Mouse (Mus musculus): Measurements from ENCODE around the gene Sh3rf1.

Gene Sh3rf1

GRCm38 (mm10) chr8:61286394-61286793 is 62.7 kb downstream of the Sh3rf1 start:
- DNase-seq (ENCODE audit: low read depth, low spot score) = no peak

GRCm38 (mm10) chr8:61286795-61287385 is 63.2 kb downstream of the Sh3rf1 start:
- DNase-seq (ENCODE audit: low read depth, low spot score) = peak; percentile 15

- DNase-seq (ENCODE audit: low read depth, low spot score) = no peak
Observed at GRCm38 (mm10) chr8:61288006-61288566, 64.4 kb downstream of the Sh3rf1 start.

GRCm38 (mm10) chr8:61288676-61289075 is 65.0 kb downstream of the Sh3rf1 start:
- DNase-seq (ENCODE audit: low read depth, low spot score) = no peak

GRCm38 (mm10) chr8:61295040-61295439 is 71.4 kb downstream of the Sh3rf1 start:
- DNase-seq (ENCODE audit: low read depth, low spot score) = no peak

GRCm38 (mm10) chr8:61295441-61295840 is 71.8 kb downstream of the Sh3rf1 start:
- no peak for DNase-seq (ENCODE audit: low read depth, low spot score)

GRCm38 (mm10) chr8:61298828-61299227 is 75.2 kb downstream of the Sh3rf1 start:
- DNase-seq (ENCODE audit: low read depth, low spot score) = no peak

GRCm38 (mm10) chr8:61301298-61302028 is 77.8 kb downstream of the Sh3rf1 start:
- no peak for DNase-seq (ENCODE audit: low read depth, low spot score)

- no peak for DNase-seq (ENCODE audit: low read depth, low spot score)
Observed at GRCm38 (mm10) chr8:61302029-61302368, 78.3 kb downstream of the Sh3rf1 start.

GRCm38 (mm10) chr8:61305451-61306070 is 81.9 kb downstream of the Sh3rf1 start:
- no peak for DNase-seq (ENCODE audit: low read depth, low spot score)

- no peak for DNase-seq (ENCODE audit: low read depth, low spot score)
Observed at GRCm38 (mm10) chr8:61306501-61307112, 82.9 kb downstream of the Sh3rf1 start.

GRCm38 (mm10) chr8:61308896-61309295 is 85.2 kb downstream of the Sh3rf1 start:
- DNase-seq (ENCODE audit: low read depth, low spot score) = no peak

- no peak for DNase-seq (ENCODE audit: low read depth, low spot score)
Observed at GRCm38 (mm10) chr8:61309530-61310402, 86.1 kb downstream of the Sh3rf1 start.

- no peak for DNase-seq (ENCODE audit: low read depth, low spot score)
Observed at GRCm38 (mm10) chr8:61310403-61310871, 86.8 kb downstream of the Sh3rf1 start.

- no peak for DNase-seq (ENCODE audit: low read depth, low spot score)
Observed at GRCm38 (mm10) chr8:61313016-61313415, 89.3 kb downstream of the Sh3rf1 start.

GRCm38 (mm10) chr8:61316012-61316767 is 92.5 kb downstream of the Sh3rf1 start:
- DNase-seq (ENCODE audit: low read depth, low spot score) = no peak

GRCm38 (mm10) chr8:61316813-61317534 is 93.3 kb downstream of the Sh3rf1 start:
- no peak for DNase-seq (ENCODE audit: low read depth, low spot score)

GRCm38 (mm10) chr8:61317535-61318136 is 94.0 kb downstream of the Sh3rf1 start:
- DNase-seq (ENCODE audit: low read depth, low spot score) = no peak

- no peak for DNase-seq (ENCODE audit: low read depth, low spot score)
Observed at GRCm38 (mm10) chr8:61321216-61321615, 97.5 kb downstream of the Sh3rf1 start.
